Mouse (Mus musculus) forebrain, embryonic 12.5 days (tissue): Measurements from ENCODE around the gene Spef1. TPM values are rescaled to one million over a fixed set of nuclear protein-coding genes. Genes with fewer than 3 reads are reported as not detected.
"Not testable (repeated sequence)": the region's sequence is repeated elsewhere in the genome, so short reads cannot be mapped to it uniquely, and the experiment has no call there.

Experiments used
- ATAC-seq: fragments of 200-750 bp; cut with Nextera tagmentation; 2 replicates; pipeline ENCODE4 v1.8.0; 2017; ENCODE audit warnings: moderate TSS enrichment; ENCODE audit not compliant: low FRiP score
- H3K27ac ChIP-seq: fragments of 300-500 bp; sonication (generic); 2 replicates; pipeline ENCODE4 v1.5.1; 2016; ENCODE audit warnings: mild to moderate bottlenecking
- H3K27me3 ChIP-seq: fragments of 300-500 bp; sonication (generic); 2 replicates; pipeline ENCODE4 v1.6.1; 2016; ENCODE audit warnings: mild to moderate bottlenecking
- H3K36me3 ChIP-seq: fragments of 300-500 bp; sonication (generic); replicated peaks from 2 replicates; pipeline ENCODE4 v1.6.1; 2016; ENCODE audit warnings: mild to moderate bottlenecking
- H3K4me1 ChIP-seq: fragments of 300-500 bp; sonication (generic); 2 replicates; pipeline ENCODE4 v1.6.1; 2016
- H3K4me2 ChIP-seq: fragments of 300-500 bp; sonication (generic); 2 replicates; pipeline ENCODE4 v1.6.1; 2016; ENCODE audit warnings: mild to moderate bottlenecking, moderate library complexity
- H3K4me3 ChIP-seq: fragments of 300-500 bp; sonication (generic); replicated peaks from 2 replicates; pipeline ENCODE4 v1.5.1; 2016; ENCODE audit warnings: mild to moderate bottlenecking
- H3K9ac ChIP-seq: fragments of 300-500 bp; sonication (generic); 2 replicates; pipeline ENCODE4 v1.6.1; 2016; ENCODE audit warnings: mild to moderate bottlenecking
- H3K9me3 ChIP-seq: fragments of 300-500 bp; sonication (generic); 2 replicates; pipeline ENCODE4 v1.6.1; 2016
- WGBS: fragments of 180-500 bp; shearing (Covaris S2); methylation state at CpG from one replicate; pipeline ENCODE4 v1.1.7; 2016; 5-methylcytosine and 5-hydroxymethylcytosine counted together
- polyA plus RNA-seq: library from polyadenylated mRNA; unstranded; fragments of >200 nt; fragmentation: Nextera tagmentation; extraction: Ambion mirVana; gene quantifications from 2 replicates; pipeline ENCODE4 v1.2.1, GENCODE M21; 2016

The Spef1 gene
- polyA plus RNA-seq, result 10.2 and 12.1 TPM in 2 replicates

DNA sequence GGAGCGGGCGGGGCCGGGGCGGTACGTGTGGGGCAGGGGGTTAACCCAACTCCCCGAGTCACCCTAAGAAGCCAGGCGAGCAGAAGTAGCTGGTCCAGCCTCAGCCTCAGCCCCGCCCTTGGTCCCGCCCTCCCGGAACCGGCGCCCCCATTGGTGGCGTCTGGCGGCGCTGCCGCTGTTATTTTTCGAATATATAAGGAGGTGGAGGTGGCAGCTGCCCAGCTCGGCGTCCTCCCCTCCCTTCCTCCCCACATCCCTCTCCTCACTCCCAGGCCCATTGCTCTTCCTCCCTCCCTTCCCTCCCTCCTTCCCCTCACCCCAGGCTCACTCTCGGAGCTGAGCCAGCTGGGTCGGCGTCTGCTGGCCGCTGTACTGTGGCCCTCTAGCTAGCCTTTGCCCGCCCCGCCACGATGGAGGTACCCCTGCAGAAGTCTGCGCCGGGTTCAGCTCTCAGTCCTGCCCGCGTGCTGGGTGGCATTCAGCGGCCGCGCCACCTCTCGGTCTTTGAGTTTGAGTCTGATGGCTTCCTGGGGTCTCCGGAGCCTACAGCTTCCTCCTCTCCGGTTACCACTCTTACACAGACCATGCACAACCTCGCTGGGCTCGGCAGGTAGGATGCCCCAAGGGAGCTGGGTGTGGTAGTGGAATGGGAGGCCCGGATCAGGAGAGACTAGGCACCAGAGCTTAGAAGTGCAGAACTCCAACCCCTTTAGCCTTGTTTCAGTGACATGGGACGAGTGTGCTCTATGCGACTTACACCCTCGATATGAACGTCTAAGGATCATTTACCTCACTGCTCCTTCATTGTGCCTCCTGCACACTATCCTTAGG, at the start of gene Spef1, which contains the start of gene Cdc25b:
TSS of gene Spef1 (minus strand) at position 512 of the 831 bp plus-strand sequence.
TSS of gene Cdc25b (plus strand) at position 179 of the 831 bp plus-strand sequence.
- peak within 1 kb of the TSS; percentile 60 for H3K4me3 ChIP-seq
- H3K9me3 ChIP-seq, result no peaks in the 10 kb centered on the region
- under 1% methylated on average over 41 of the region's 43 CpGs for WGBS
- peaks cover 53% of the 10 kb centered on the region for H3K4me1 ChIP-seq
- peak; percentile 84 for ATAC-seq
- H3K9ac ChIP-seq, result peak within 1 kb of the TSS; percentile 82
- H3K27ac ChIP-seq, result peak within 1 kb of the TSS; percentile 79
- peak within 1 kb of the TSS; percentile 76 for H3K4me2 ChIP-seq
- peaks cover 8% of the 10 kb centered on the region; the same call in 1 of the 2 replicates for H3K36me3 ChIP-seq
- H3K27me3 ChIP-seq, result no peaks in the 10 kb centered on the region

DNA sequence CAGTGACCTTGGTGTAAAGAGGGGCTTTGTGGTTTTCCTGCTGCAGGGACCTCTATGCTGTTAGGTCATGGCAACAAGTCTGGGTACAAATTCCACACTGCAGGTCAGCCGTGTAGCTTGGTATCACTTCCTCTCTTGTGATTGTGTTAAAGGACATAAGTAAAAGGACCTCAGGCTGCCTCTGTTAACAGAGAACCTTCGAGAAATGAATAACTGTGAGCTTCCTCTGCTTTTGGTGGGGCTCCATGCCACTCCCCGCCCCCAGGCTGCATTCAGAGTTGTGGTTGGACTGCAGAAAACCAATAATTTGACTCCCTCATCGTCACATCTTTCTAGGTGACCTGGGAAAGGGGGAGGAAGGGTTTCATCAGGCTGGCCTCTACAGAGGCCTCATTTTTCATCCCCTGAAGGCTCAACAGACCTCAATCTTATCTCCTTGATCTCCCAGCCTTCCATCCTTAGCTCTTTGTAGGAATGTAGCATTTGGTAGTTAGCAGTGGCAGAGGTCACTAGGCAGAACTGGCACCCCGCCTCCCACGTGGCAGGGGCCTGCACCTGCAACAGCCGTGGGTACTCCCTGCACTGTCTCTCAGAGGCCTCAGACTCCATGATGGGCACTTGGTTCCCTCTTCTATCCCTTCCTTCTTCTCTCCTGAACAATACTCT, 48.0 kb upstream of the Spef1 start:
- peaks cover 22% of the 10 kb centered on the region for H3K4me1 ChIP-seq
- H3K27ac ChIP-seq, result no peak overlapping the region
- no peaks in the 10 kb centered on the region for H3K9me3 ChIP-seq
- H3K36me3 ChIP-seq, result 0 out of 2 replicates have a peak, but pooled peaks cover 1% of the 10 kb centered on the region
- H3K27me3 ChIP-seq, result no peaks in the 10 kb centered on the region
- H3K4me3 ChIP-seq, result peak overlapping the region; percentile 44; the same call in 1 of the 2 replicates
- WGBS, result 82% methylated on average over 7 of the region's 7 CpGs
- ATAC-seq, result no peak
- peak overlapping the region; percentile 80 for H3K4me2 ChIP-seq
- H3K9ac ChIP-seq, result no peak overlapping the region

- no peaks in the 10 kb centered on the region for H3K9me3 ChIP-seq
- H3K9ac ChIP-seq, result peak overlapping the region; percentile 59
- H3K4me3 ChIP-seq, result peak overlapping the region; percentile 44
- no peaks in the 10 kb centered on the region for H3K36me3 ChIP-seq
- no peaks in the 10 kb centered on the region for H3K27me3 ChIP-seq
- H3K4me1 ChIP-seq, result peaks cover 22% of the 10 kb centered on the region
- ATAC-seq, result peak; percentile 52
- H3K27ac ChIP-seq, result no peak overlapping the region
- 17% methylated on average over 28 of the region's 28 CpGs for WGBS
- H3K4me2 ChIP-seq, result peak overlapping the region; percentile 80
Observed at GRCm38 (mm10) chr2:131234127-131234650, 47.1 kb upstream of the Spef1 start.

DNA sequence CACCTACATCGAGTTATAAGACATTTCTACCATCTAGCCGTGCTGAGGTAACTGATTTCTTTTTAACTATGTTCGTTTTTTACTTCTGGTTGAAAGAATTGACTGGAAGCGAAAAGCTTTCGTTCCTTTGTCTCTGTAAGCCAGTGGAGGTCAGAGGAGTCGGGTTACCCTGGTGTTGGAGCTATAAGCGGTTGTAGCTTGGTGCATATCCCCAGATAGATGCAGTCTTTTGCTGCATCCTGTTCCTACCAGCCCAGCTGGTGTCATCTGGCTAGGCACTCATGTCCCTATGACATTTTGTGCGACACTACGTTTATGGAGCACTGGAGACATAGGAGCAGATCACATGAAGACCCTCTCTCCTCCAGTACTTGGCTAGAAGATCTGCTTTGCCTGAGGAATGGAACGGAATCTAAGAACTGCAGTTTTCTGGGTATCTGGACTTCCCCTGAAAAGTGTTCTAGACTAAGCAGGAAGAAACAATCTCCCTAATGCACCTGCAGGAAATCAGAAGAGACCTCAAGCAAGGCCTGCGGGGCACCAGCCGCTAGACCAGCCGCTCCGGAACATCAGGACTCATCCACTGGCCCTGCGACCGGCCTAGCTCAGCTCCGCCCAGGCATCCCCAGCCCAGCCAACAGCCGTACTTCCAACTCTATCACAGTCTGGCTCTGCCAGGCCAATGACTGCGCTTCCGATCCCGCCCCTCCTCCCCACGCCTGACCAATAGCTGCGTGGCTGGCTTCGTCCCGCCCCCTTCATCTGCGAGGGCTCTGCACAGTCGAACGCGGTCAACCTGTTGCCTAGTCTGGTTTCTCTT, 46.4 kb upstream of the Spef1 start, which contains the start of gene Mavs:
TSS of gene Mavs (plus strand) at position 757 of the 820 bp plus-strand sequence.
- Histone ChIP-seq H3K4me3 (peak within 1 kb of the TSS; percentile 44), H3K9ac (peak within 1 kb of the TSS; percentile 59), H3K27me3 (no peaks in the 10 kb centered on the region), H3K9me3 (no peaks in the 10 kb centered on the region), H3K4me1 (peaks cover 22% of the 10 kb centered on the region), H3K27ac (no peak within 1 kb of the TSS), H3K4me2 (peak within 1 kb of the TSS; percentile 80), H3K36me3 (no peaks in the 10 kb centered on the region)
- peak; percentile 100 for ATAC-seq
- WGBS, result 8% methylated on average over 29 of the region's 29 CpGs

GRCm38 (mm10) chr2:131232558-131232957, 45.5 kb upstream of the Spef1 start:
- no peaks in the 10 kb centered on the region for H3K27me3 ChIP-seq
- H3K36me3 ChIP-seq, result no peaks in the 10 kb centered on the region
- H3K4me2 ChIP-seq, result no peak overlapping the region
- H3K9me3 ChIP-seq, result no peaks in the 10 kb centered on the region
- no peak overlapping the region for H3K27ac ChIP-seq
- ATAC-seq, result no peak
- H3K4me1 ChIP-seq, result peaks cover 22% of the 10 kb centered on the region
- no peak overlapping the region for H3K4me3 ChIP-seq
- no peak overlapping the region for H3K9ac ChIP-seq
- WGBS, result 91% methylated on average over 2 of the region's 2 CpGs

- Histone ChIP-seq H3K4me1 (no peaks in the 10 kb centered on the region), H3K9me3 (no peaks in the 10 kb centered on the region), H3K9ac (no peak overlapping the region), H3K27ac (no peak overlapping the region), H3K27me3 (no peaks in the 10 kb centered on the region), H3K4me2 (no peak overlapping the region), H3K4me3 (no peak overlapping the region), H3K36me3 (no peaks in the 10 kb centered on the region)
- no peak for ATAC-seq
- WGBS, result 85% methylated on average over 3 of the region's 3 CpGs
Observed at GRCm38 (mm10) chr2:131227243-131227642, 40.2 kb upstream of the Spef1 start.

DNA sequence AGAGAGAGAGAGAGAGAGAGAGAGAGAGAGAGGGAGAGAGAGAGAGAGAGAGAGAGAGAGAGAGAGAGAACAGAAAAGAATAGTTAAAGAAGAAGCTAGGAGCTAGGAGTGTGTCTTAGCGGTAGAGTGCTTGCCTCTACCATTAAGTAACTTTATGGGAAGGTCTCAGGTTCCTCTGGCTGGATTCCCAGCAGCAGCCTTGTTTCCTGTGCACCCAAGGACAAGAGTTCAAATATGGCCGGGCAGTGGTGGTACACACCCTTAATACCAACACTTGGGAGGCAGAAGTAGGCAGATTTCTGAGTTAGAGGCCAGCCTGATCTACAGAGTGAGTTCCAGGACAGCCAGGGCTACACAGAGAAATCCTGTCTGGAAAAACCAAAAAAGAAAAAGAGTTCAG, 39.6 kb upstream of the Spef1 start:
- not testable (repeated sequence) for H3K4me2 ChIP-seq, H3K4me3 ChIP-seq, H3K27me3 ChIP-seq, H3K4me1 ChIP-seq, H3K9ac ChIP-seq, H3K9me3 ChIP-seq, ATAC-seq, H3K27ac ChIP-seq, H3K36me3 ChIP-seq
- 88% methylated on average over 2 of the region's 2 CpGs for WGBS

- no peak overlapping the region for H3K9ac ChIP-seq
- H3K27ac ChIP-seq, result no peak overlapping the region
- no peak for ATAC-seq
- no peaks in the 10 kb centered on the region for H3K36me3 ChIP-seq
- H3K4me2 ChIP-seq, result no peak overlapping the region
- H3K27me3 ChIP-seq, result no peaks in the 10 kb centered on the region
- no peaks in the 10 kb centered on the region for H3K9me3 ChIP-seq
- H3K4me3 ChIP-seq, result no peak overlapping the region
- WGBS, result 91% methylated on average over 6 of the region's 6 CpGs
- no peaks in the 10 kb centered on the region for H3K4me1 ChIP-seq
Observed at GRCm38 (mm10) chr2:131225178-131225577, 38.1 kb upstream of the Spef1 start.

DNA sequence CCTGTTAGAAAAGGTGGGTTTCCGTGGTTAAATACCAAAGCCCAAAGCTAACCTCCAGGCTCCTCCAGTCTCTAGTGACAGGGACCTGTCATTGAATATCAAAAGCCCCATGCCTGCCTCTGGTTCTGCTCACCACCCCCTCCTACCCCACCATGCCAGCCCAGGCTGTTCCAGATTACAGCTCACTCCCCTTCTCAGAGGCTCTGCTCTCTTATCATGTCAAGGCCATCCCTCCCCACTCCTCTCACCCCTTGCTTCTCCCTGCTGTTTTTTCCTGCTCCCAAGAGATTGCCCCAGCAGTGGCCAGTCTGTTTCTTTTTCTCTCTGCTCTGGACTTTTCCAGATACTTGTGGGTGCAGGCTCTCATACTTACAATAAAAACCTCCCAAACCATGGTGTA, 36.5 kb upstream of the Spef1 start:
- Histone ChIP-seq H3K9me3 (no peaks in the 10 kb centered on the region), H3K4me2 (no peak overlapping the region), H3K4me3 (no peak overlapping the region), H3K4me1 (no peaks in the 10 kb centered on the region), H3K27me3 (no peaks in the 10 kb centered on the region), H3K27ac (no peak overlapping the region), H3K9ac (no peak overlapping the region), H3K36me3 (no peaks in the 10 kb centered on the region)
- ATAC-seq, result no peak
- WGBS, result 78% methylated on average over 1 of the region's 1 CpGs

- Histone ChIP-seq H3K27me3 (no peaks in the 10 kb centered on the region), H3K9me3 (no peaks in the 10 kb centered on the region), H3K4me1 (no peaks in the 10 kb centered on the region), H3K27ac (no peak overlapping the region), H3K36me3 (no peaks in the 10 kb centered on the region), H3K4me3 (no peak overlapping the region), H3K4me2 (no peak overlapping the region), H3K9ac (no peak overlapping the region)
- no peak for ATAC-seq
- WGBS, result 68% methylated on average over 5 of the region's 5 CpGs
Observed at GRCm38 (mm10) chr2:131222562-131222961, 35.5 kb upstream of the Spef1 start.

DNA sequence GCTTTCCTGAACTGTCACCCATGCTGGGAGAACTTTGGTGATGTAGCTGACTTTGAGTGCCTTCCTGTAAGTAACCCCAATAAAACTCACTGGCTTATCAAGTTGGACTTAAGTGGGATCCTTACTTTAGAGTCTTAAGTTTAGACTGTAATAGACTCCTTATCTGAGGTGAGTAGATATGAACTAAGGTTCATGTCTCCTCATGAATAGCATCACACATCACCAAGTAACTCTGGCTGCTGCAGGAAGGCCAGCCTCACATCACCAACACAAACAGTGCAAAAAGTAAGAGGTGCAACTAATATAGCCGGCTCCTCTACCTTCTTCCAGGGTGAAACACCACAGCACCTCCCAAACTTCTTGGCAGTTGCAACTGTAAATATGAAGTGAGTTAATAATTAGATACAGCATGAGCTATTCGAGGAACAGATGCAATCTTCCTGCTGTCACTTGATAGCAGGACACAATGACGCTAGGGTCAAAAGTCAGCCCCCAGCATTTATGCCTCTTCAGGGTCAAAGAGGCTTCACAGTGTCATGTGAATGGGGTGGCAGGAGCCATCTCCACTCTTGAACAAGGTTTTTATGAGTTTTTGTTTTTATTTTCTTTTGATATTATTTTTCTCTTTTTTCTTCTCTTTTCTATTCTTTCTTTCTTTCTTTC, 34.9 kb upstream of the Spef1 start:
- Histone ChIP-seq H3K9ac (no peak overlapping the region), H3K27me3 (no peaks in the 10 kb centered on the region), H3K27ac (no peak overlapping the region), H3K9me3 (no peaks in the 10 kb centered on the region), H3K4me2 (no peak overlapping the region), H3K4me3 (no peak overlapping the region), H3K36me3 (no peaks in the 10 kb centered on the region), H3K4me1 (no peaks in the 10 kb centered on the region)
- ATAC-seq, result no peak
- 79% methylated on average over 3 of the region's 3 CpGs for WGBS
